Mouse (Mus musculus) frontal cortex, postnatal 36 days (tissue): Measurements from ENCODE around the gene Smad6.

Experiments used
- DNase-seq, 2 experiments: peaks; one replicate each; pipeline ENCODE4 v3.0.0; 2022; ENCODE audit warnings: low spot score in 2 of 2

Smad6 gene

DNA sequence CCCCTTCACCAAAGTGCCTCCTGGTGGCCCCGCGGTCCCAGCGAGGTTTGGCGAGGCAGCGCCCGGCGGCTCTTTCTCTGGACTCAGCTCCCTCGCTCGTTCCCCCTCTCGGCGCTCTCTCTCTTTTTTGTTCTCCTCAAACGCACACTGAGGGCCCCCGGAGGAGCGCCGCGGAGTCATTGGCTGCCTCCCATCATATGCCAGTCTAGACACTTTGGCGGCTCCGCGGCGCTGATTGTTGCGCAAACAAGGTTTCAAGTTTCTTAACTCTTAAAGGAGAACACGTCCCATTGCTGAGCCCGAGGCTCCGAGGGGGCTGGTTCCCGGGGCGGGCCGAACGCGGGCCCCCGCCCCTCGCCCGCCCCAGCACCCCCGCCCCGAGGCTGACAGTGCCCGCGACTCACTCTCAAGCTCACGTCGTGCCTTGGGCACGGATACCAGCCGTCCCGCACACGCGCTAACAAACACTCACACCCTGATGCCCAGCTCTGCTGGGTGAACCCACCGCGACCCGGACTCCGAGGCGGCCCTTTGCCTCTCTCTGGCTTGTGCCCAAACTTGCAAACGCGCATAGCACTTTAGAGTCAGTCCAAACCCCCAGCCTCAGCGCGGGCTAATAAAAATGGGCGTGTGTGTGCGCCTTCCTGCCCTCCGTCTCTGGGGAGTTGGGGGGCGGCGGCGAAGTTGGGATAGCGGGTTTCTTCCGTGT, at the start of gene Smad6:
Gene Smad6, minus strand, starts transcription at position 207 of the 709 bp plus-strand sequence.
- peak; percentile 42 to 66 for DNase-seq

DNA sequence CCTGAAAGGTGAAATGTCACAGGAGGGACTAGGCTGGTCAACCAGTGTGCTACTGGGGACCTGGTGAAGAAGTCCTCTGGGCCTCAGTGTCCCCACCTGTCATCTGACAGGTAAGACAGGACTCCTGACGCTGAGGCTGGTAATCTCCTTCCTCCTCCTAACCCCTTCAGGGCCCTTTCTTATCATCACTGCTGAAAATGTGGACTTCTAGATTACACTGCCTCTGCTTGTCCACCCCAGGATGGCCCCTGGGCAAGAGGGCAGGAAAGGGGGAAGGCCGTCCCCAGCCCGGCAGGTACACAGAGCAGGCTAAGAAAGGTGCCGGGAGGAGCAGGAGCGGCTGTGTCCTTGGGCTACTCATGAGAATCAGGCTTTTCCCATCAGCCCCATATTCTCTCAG, 48.8 kb upstream of the Smad6 start:
- DNase-seq = no peak

DNA sequence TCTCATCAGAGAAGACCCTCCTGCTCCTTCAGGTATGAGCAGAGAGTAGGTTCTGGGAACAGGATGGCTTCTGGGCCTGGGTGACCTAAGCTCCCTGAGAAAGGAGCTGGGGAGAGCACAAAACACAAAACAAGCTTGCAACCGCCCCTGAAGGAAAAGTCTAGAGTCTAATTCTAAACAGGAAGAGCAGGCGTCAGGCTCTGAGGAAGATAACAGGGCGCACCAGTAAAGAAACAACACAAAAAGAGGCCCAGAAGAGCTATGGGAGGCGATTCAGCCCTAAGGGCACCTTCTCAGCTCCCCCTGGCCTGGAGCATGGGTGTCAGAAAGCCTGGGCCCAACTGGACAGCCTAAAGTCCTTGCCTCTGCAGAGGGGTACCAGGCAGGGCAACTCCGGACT, 47.3 kb upstream of the Smad6 start:
- no peak for DNase-seq

DNA sequence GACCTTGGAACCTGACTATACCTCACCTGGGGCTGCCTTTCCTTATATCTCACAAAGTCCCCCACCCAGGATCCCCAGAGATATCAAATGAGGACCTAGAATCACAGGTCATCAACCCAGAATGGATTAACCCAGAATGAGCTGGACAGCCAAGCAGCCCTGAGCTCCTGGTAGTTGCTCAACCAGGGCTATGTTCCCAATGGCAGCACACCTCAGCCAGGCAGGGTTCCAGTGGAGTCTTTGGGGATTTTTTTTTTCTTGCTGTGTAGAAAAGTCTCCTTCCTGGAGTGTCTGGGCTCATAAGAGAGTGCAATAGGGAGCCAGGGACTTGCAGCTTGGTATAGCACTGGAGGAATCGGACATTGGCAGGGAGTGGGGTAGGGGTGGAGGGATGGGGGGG, 46.7 kb upstream of the Smad6 start:
- DNase-seq = no peak

DNA sequence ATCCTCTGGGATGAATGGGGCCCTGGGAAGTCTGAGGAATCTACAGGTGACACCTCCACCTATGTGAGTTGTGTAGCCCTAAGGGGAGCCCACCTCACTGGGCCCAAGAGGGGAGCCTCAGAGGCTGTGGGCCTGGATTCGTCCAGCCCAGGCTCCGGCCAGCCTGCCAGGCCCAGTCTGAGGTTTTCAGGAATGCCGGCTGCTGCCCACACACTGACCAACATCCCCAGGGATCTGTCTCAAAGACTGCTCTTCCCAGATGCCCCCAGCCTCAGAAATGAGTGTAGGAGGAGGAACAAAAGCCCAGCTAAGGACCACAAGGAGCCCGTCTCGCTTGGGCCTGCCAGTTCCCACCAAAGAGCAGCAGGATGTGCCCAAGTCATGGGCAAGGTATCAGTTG, 45.9 kb upstream of the Smad6 start:
- no peak for DNase-seq

DNA sequence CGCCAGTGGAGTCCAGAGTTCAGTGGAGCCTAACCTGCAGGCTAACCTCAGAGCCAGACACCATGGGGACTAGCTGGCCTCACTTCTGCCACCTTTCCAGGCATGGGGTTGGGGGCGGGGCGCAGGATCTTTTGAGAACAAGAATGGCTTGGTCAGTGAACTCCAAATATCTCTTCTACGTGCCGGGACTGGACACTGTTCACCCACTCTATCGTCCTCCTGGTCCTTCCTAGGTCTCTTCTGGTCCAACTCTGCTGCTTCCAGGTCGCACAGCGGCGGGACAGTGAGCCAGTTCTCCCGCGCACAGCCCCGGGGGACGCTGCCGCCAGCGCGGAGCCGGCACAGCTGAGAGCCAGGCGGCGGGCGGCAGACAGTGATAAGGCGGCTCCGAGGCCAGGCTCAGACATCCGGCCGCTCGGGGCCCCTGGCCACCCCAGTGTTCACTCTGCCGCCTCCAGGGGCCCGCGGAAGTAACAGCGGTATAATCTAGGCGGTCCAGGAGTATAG, 38.2 kb upstream of the Smad6 start:
- no peak for DNase-seq

DNA sequence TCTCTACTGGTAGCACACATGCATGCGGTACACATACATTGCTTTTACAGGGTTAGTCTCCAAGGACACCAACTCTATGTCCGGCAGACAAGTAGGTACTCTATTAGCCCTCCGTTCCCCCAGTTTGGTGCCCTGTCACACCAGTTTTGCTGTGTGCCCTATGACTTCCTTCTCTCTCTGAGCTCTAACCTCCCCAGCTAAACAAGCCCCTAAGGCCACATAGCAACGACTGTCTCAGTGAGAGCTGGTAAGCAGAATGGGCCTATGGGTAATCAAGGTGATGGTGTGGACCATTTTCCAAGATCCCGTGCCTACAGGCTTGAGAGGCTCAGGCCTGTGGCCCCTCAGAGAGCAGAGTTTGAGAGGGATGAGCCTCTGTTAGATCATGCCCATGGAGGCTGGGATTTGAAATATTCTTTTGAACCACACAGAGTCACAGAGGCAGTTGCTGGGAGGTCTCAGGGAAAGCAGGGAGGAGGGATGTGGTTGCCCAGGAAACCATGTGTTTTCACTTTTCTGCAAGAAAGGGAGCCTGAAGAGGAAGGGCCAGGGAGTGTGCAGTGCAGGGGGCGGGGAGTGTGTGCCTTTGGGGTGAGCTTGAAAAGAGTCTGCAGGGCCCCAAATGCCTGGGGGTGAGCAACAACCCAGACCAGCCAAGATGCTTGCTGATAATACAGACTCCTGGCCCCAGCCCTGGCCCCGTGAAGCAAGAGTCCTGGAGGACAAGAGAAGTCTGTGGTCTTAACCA, 36.2 kb upstream of the Smad6 start:
- no peak for DNase-seq

DNA sequence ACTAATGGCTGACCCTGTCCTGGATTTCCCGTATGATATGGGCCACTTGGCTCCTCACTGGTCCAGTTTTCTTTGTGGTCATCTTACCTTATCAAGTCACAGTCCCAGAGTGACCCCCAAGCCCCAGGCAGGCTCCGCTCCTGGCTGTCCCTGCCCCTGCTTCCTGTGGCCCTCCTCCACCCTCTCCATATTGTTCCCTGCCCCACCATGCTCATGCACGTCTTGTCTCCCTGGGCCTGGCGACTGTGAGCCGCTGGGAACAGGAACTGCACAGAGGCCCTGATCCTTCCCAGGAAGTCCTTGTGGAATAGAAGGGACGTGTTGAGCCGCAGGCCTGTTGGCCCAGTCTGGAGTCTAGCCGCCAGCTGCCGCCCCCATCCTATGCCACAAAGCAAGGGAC, 33.3 kb upstream of the Smad6 start:
- DNase-seq = no peak

DNA sequence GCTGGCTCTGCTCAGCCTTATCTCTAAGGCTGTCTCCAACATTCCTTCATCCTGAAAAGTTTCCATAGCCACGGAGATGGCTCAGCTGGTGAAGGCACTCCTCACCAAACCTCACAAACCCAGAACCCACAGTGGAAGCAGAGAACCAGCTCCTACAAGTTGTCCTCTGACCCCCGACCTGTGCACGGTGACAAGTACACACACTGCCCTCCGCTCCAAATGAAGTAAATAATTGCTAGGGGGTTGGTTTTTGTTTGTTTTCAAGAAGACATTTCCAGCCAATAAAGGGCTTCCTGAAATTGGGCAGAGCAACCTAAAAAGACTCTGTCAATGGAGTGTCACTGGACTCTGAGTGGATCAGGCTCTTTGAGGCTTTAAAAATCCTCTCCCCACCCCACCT, 31.9 kb upstream of the Smad6 start:
- DNase-seq = no peak

DNA sequence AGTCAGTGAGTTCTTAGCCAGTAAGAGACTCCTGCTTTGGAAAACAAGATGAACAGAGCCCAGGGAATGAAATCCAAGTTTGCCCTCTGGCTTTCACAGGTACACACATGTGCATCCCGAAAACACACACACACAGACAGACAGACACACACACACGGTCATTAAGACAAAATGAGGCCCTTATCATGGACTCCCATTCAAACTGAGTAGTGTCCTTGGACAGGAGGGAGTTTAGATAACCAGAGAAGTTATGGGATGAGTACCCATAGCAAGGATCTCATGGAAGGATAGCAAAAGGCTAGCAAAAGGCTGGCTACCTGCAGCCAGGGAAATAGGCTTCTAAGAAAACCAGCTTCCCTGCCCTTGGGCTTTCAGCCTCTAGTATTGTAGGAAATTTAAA, 29.4 kb upstream of the Smad6 start:
- no peak for DNase-seq

DNA sequence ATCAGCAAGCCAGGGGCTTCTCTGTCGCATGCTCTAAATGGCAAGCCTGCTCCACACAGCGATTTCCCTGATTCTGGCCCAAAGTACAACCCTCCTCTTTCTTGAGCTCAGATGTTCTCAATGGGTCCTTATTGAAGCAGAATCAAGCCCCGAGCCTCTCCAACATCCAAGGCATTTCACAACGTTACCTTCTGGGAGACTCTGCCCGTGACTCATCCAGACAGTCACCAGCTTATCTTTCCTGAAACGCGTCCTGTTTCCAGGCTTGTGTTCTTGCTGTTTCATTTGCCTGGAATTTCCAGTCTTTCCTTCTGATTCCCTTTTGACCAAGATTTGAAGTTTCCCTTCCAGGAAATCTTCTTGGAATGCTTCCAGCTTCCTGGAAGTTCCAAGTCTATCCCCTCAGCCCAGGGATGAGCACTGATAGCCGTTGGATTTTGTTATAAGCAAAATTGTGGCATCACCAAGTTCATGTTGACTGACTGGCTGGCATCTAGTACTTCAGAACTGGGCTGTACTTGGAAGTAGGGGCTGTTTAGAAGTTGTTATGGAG, 28.7 kb upstream of the Smad6 start:
- DNase-seq = peak in 1 of 2 experiments; percentile 11

DNA sequence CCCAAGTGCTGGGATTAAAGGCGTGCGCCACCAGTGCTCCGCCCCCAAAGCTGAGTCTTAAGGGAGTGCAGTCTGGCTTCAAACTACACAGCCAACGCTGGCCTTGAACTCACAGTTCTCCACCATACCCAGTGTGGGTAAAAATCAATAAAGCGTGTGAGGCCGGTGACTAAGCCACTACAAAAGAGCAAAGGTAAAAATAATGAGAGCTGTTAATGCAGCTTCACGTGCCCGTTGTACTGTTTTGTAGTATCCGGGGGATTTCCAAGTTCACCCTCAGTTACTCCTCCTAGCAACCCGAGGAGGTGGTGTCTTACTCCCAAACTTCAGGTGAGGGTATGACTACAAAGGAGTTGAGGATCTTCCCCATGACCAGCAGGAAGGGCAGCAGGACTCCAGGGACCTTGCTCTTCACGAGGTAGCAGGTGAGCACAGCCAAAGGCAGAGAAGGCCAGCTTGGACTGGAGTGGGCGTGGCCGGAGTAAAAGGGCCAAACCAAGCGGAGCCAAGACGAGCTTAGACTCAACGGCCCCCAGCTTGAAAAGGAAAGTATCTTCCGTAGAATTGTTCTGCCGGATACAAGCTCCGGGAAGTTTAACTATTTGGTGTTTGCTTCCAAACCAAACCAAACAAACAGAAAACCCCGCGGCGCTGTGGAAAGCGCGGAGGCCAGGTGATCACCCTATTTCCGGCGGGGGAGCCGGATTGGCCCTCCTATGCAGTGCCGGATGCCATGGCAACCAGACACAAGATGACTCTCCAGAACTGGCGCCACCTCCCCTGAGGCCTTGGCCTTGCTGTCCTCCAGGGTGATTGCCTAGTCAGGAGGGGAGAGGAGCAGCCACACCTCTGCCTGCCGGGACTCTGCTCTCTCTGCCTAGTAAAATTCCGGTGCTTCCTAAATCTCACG, 27.9 kb upstream of the Smad6 start:
- DNase-seq = peak in 1 of 2 experiments; percentile 36

DNA sequence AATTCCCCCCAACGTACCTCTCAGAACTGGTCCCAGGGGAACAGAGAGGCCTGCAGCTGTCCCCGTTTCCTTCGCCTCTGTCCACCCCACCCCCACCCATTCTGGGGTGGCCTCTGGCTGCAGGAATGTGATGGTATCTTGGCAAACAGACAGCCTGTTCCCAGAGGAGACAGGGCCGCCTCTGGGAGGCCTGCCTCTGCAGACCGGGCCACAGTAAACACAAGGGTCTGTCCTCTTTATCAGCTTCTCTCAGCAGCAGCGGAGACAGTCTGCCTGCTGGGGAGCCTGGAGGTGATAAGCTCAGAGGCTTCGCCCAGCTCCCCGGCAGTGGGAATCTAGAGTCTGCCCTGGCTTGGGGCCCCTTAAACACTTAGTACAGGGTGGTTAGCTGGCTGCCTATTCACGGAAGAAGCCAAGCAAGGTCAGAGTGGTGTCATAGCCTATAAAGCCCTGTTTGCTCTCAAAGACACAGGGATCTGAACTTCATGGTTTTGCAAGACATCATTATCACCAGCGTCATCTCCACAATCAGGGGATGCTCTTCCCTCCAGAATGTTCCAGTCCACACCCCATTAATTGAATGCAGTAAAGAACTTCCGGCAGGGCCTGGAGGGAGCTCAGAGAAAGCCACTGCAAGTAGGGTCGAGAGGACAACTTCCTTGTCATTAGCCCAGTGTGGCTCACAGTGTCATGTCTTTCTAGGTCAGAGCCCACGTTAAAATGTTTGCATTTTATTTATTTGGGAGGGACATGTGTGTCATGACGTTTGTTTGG, 23.4 kb upstream of the Smad6 start:
- no peak for DNase-seq

DNA sequence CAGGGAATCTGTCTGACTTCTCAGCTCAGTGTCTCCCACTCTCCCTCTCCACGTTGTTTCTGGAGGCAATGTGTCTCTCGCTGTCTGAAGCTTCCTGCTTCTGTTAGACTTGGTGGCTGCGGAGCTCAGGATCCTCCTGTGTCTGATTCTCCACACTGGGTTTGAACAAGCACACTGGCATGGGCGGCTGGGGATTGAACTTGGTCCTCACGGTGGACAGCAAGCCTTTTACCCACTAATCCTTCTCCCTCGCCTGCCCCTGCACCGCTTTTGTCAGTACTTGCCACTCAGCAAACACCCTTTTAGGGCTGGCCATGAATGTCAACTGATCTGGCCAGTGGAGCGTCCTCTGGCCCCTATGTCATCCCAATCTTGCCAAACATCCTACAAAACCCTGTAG, 22.5 kb upstream of the Smad6 start:
- no peak for DNase-seq

DNA sequence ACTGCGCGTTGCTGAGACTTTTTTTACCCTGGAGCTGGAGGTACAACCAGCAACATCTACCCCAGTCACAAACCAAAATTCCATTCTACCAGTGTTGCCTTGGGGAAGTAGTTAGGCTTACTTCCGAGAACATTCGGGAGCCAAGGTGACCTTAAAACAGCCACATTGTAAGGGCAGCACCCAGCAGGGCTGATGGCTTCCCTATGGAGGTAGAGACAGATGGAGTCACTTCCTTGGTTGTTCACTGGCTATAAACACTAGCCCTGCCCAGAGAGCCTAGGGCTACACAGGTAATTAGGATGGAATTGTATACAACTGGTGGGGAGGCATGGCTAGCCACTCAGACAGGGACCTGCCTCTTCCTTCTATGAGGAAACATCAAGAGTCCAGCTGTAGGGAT, 21.1 kb upstream of the Smad6 start:
- no peak for DNase-seq

DNA sequence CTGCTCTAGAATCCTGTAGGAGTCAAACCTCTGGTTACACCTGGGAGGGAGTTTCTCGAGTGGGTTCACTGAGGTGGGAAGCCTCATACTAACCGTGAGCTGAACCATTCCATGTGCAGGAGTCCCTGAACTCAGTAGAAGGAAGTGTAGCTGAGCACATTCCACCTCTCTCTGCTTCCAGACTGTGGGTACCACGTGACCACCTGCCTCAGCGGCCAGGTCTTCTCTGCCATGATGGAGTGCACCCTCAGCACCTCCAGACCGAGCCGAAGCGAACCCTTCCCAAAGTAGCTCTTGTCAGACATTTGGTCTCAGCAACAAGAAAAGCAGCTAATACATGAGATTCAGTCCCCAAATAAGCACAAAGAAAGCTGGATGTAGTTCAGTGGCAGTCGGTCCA, 20.4 kb upstream of the Smad6 start:
- DNase-seq = no peak

DNA sequence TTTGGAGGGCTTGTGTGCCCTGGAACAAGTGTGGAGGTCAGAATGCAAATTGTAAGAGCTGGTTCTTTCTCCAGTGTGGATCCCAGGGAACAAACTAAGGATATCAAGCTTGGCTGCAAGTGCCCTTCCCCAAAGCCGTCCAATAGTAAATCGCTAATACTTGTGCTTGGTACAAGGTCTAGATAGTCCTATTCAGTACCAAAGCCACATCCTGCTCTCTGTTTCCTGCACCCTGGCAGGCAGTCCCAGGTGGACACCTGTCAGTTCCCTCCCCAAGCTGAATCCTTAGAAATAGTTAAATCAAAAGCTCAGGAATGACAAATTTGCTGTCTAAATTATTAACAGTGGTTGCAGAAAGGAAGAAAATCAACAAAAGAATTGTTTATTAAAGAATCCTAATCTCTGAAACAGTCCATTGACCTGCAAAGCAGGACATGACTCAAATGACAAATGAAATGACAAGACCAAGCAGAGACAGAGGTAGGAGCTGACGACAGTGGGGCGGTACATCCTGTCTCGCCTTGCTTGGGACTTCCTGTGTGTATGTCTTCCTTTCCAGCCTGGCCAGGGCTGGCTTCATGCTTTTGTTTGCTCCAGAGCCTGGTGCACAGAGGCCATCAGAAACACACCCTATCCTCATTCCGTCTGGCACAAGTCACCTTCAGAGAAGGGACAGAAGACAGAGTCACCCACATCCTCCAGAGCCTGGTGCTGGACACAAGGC, 8.2 kb upstream of the Smad6 start:
- no peak for DNase-seq

DNA sequence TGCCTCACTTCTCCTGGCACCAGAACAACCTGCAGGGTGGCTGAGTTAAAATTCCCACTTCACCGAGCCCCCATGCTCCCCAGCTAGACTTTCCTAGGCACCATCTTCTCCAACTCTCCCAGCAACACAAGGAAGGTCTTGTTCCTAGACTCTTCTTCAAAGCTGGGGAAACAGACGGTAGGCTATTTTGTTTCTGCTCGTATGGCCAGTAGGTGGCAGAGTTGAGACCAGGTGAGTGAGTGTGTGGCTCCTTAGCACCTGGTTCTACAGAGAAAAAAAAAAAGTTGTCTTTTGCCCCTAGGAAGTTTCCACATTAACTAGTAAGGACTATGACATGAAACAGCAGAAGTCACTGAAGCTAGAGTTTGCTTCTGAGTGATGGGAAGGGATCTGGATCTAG, 3.7 kb upstream of the Smad6 start:
- DNase-seq = peak in 1 of 2 experiments; percentile 15

DNA sequence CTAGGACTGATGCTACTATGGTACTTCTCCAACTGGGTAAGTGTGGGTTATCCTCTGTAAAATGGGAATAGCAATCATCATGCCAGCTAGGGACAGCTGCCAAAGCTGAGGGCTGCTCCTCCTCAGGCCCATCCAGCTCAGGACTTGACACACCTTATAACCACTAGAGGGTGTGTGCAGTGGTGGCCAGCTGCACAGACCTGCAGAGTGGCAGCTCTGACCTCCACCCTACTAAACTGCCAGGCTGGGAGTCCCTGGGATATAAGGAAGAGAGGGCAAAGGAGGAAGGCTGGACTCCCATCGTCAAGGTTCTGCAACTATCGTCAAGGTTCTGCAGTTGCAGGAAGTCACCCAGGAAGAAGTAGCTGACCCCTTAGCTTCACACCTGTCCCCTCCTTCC, 3.1 kb upstream of the Smad6 start:
- no peak for DNase-seq

DNA sequence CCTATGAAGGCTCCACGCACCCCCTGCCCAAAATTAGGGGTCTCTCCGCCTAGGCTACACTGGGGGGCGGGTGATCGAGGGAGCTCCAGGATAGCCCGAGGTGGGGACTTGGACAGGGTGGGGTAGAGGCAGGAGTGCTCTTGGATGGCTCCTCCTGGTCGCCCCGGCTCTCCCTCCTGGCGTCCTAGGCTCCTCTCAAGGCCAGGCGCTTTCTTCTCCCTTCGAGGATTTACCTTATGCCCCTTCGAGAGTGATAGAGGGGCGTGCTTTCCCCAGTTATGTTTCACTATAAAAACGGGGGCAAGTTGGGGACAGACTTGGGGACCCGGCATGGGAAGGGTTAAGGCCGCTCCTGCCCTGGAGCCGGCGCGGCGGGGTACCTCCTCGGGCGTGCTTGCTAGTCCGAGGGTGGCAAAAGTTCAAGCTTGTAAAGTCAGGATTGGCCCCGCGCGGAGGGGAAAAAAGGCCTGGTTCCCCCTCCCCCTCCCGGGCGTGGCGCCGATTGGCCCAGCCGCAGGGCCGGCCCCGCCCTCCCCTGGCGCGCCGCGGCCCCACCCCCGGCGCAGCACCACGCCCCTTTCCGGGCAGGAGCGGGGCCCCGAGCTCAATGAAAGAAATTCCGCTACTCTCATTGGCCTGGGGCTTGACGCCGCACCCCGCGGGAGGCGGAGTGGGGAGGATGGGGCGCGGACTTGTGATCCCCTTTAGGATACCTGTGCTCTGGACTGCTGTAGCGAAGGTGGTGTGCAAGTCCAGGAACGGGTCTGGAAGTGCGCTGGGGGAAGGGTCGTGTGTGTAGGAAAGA, 905 bp upstream of the Smad6 start:
- peak; percentile 60 to 75 for DNase-seq
